Mouse (Mus musculus) kidney, embryonic 15.5 days (tissue): ENCODE measurements around the gene Sec24b. TPM values are rescaled to one million over a fixed set of nuclear protein-coding genes. Genes with fewer than 3 reads are reported as not detected.

Experiments
- ATAC-seq: fragments of 200-750 bp; cut with Nextera tagmentation; replicated peaks from 2 replicates; pipeline ENCODE4 v1.8.0; 2017; ENCODE audit warnings: moderate TSS enrichment; ENCODE audit not compliant: low FRiP score
- H3K27ac ChIP-seq: fragments of 300-500 bp; sonication (generic); 2 replicates; pipeline ENCODE4 v1.5.1; 2015; ENCODE audit warnings: mild to moderate bottlenecking, inconsistent platforms
- H3K27me3 ChIP-seq: fragments of 300-500 bp; sonication (generic); 2 replicates; pipeline ENCODE4 v1.6.1; 2015; ENCODE audit warnings: inconsistent platforms
- H3K36me3 ChIP-seq: fragments of 300-500 bp; sonication (generic); 2 replicates; pipeline ENCODE4 v1.6.1; 2015; ENCODE audit warnings: inconsistent platforms
- H3K4me1 ChIP-seq: fragments of 300-500 bp; sonication (generic); 2 replicates; pipeline ENCODE4 v1.6.1; 2015; ENCODE audit warnings: inconsistent platforms
- H3K4me2 ChIP-seq: fragments of 300-500 bp; sonication (generic); 2 replicates; pipeline ENCODE4 v1.6.1; 2015; ENCODE audit warnings: moderate library complexity, mild to moderate bottlenecking, inconsistent platforms
- H3K4me3 ChIP-seq: fragments of 300-500 bp; sonication (generic); replicated peaks from 2 replicates; pipeline ENCODE4 v1.5.1; 2015; ENCODE audit warnings: mild to moderate bottlenecking, inconsistent platforms
- H3K9ac ChIP-seq: fragments of 300-500 bp; sonication (generic); 2 replicates; pipeline ENCODE4 v1.6.1; 2015; ENCODE audit warnings: mild to moderate bottlenecking, inconsistent platforms
- H3K9me3 ChIP-seq: fragments of 300-500 bp; sonication (generic); replicated peaks from 2 replicates; pipeline ENCODE4 v1.6.1; 2016; ENCODE audit warnings: inconsistent platforms
- WGBS: fragments of 180-500 bp; shearing (Covaris S2); methylation state at CpG from one replicate; pipeline ENCODE4 v1.1.7; 2015; ENCODE audit warnings: mixed read lengths; 5-methylcytosine and 5-hydroxymethylcytosine counted together
- polyA plus RNA-seq: library from polyadenylated mRNA; unstranded; fragments of >200 nt; fragmentation: Nextera tagmentation; extraction: Ambion mirVana; gene quantifications from 2 replicates; pipeline ENCODE4 v1.2.1, GENCODE M21; 2015

Sec24b gene
- polyA plus RNA-seq, 1 experiment from 2014 or later = 36.9 TPM

GRCm38 (mm10) chr3:129940780-129941179 is 120.6 kb downstream of the Sec24b start:
- no peak for ATAC-seq
- 0 out of 2 replicates have a peak, but pooled peaks cover 4% of the 10 kb centered on the region for H3K4me1 ChIP-seq
- H3K36me3 ChIP-seq = no peaks in the 10 kb centered on the region
- H3K27ac ChIP-seq = no peak overlapping the region
- H3K4me3 ChIP-seq = no peak overlapping the region
- WGBS = 92% methylated on average over 2 of the region's 2 CpGs
- H3K4me2 ChIP-seq = no peak overlapping the region
- no peak overlapping the region for H3K9ac ChIP-seq
- H3K27me3 ChIP-seq = no peaks in the 10 kb centered on the region
- no peaks in the 10 kb centered on the region for H3K9me3 ChIP-seq

GRCm38 (mm10) chr3:129939058-129939457 is 122.3 kb downstream of the Sec24b start:
- Histone ChIP-seq H3K4me2 (no peak overlapping the region), H3K9me3 (no peaks in the 10 kb centered on the region), H3K36me3 (no peaks in the 10 kb centered on the region), H3K9ac (no peak overlapping the region), H3K27me3 (no peaks in the 10 kb centered on the region), H3K4me3 (no peak overlapping the region), H3K4me1 (0 out of 2 replicates have a peak, but pooled peaks cover 4% of the 10 kb centered on the region), H3K27ac (no peak overlapping the region)
- no peak for ATAC-seq
- 55% methylated on average over 7 of the region's 7 CpGs for WGBS

- H3K4me1 ChIP-seq = 0 out of 2 replicates have a peak, but pooled peaks cover 4% of the 10 kb centered on the region
- no peak overlapping the region for H3K9ac ChIP-seq
- H3K4me3 ChIP-seq = no peak overlapping the region
- ATAC-seq = no peak
- H3K27ac ChIP-seq = no peak overlapping the region
- 28% methylated on average over 3 of the region's 3 CpGs for WGBS
- H3K36me3 ChIP-seq = no peaks in the 10 kb centered on the region
- no peaks in the 10 kb centered on the region for H3K27me3 ChIP-seq
- no peaks in the 10 kb centered on the region for H3K9me3 ChIP-seq
- H3K4me2 ChIP-seq = no peak overlapping the region
These were observed 123.5 kb downstream of the Sec24b start for GRCm38 (mm10) chr3:129937848-129938247.

- Histone ChIP-seq H3K27me3 (no peaks in the 10 kb centered on the region), H3K4me1 (0 out of 2 replicates have a peak, but pooled peaks cover 4% of the 10 kb centered on the region), H3K36me3 (no peaks in the 10 kb centered on the region), H3K9me3 (no peaks in the 10 kb centered on the region), H3K4me3 (no peak overlapping the region), H3K9ac (no peak overlapping the region), H3K4me2 (no peak overlapping the region), H3K27ac (no peak overlapping the region)
- no peak for ATAC-seq
- 32% methylated on average over 9 of the region's 9 CpGs for WGBS
These were observed 124.8 kb downstream of the Sec24b start for GRCm38 (mm10) chr3:129936561-129936960.

Other genes starting within 250 kb of the Sec24b start
- gene Rrh, start 239.0 kb downstream of the Sec24b start, polyA plus RNA-seq = 0.21 TPM in 1 of 2 replicates, not detected in the other
- 92.9 and 95.5 TPM in 2 replicates for gene Gar1, start 230.2 kb downstream of the Sec24b start, polyA plus RNA-seq
- gene Cfi, start 225.7 kb downstream of the Sec24b start, polyA plus RNA-seq = 14.2 and 17.5 TPM in 2 replicates
- gene Pla2g12a, start 182.9 kb downstream of the Sec24b start, polyA plus RNA-seq = 41.5 and 43.8 TPM in 2 replicates
- gene Casp6, start 160.1 kb downstream of the Sec24b start, polyA plus RNA-seq = 79.2 and 79.3 TPM in 2 replicates
- 1.1 and 3.7 TPM in 2 replicates for gene Mcub, start 91.3 kb downstream of the Sec24b start, polyA plus RNA-seq
- gene Col25a1, start 69.9 kb upstream of the Sec24b start, polyA plus RNA-seq = 4.1 and 5.4 TPM in 2 replicates